Mouse (Mus musculus): ENCODE measurements at regions not wholly inside any gene's neighbourhood (a gene's known extent, or its start where the extent isn't known, plus 50 kb on each side); places are given as distances from the start of the nearest gene placed in this dataset.

- no peak for TF ChIP-seq CTCF (IDR thresholded peaks at IDR 0.05; ENCODE audit: insufficient read depth, low read length)
- TF ChIP-seq POLR2A (IDR thresholded peaks at IDR 0.05; ENCODE audit: borderline replicate concordance, extremely low read depth, low read depth, low read length) = no peak
These were observed 63.9 kb upstream of the Fut8 start for GRCm38 (mm10) chr12:77174032-77174431.
